9 mouse cellular contexts compared by ENCODE assay signal in the genomic region with DNA sequence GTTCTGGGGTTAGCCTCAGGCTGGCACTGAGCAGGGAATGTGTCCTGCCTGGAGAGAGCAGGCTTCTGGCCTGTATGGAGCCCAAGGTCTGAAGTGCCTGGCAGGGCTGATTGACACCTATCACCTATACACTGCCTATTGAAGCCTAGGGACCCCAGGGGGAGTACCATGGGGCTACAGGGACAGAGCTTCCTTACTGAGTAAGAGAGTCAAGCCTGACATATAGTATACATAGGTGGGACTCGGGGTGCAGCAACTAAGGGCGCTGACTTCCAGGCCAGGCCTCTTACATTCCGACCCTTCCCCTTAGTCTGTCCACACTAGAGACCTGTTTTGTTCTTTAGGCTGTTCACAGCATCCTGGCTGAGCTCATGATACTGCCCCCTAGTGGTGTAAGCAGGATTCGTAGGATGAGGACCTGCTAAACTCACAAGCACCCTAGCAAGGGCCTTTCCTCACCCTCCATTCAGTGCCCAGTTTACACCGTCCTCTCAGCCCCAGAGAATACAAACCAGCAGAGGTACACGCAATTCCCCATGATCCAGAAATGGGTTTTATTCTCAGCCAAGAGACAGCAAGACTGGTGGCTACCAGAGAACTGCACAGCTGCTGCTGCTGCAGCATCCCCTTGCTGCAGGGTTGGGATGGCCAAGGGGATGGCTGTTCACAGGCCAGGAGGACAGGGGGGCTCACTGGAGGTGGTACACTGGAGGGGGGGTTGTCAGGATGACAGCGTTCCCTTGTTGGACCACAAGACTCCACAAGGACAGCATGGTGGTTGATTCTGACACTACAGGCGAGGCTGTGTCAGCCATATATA. TPM values are rescaled to one million over a fixed set of nuclear protein-coding genes. Genes with fewer than 3 reads are reported as not detected.
DNase-seq lines count a peak whose midpoint lies in the region; ATAC-seq and TF ChIP-seq lines count a peak whose summit lies in the region.
"Had no signal": no experiment of that assay in that cellular context is flagged by ENCODE, and none has a peak within 500 bp of the region (broad histone marks: within the 10 kb centered on the region; RNA-seq: fewer than 3 reads in every experiment).

No protein-coding gene starts in this region.

- no peak for TF ChIP-seq EP300 in CH12.LX (IDR thresholded peaks at IDR 0.05; ENCODE audit: low read length)

- H3K36me3 ChIP-seq in hindbrain, embryonic 10.5 days = peaks cover 70% of the 10 kb centered on the region
- peaks cover 64% of the 10 kb centered on the region for H3K36me3 ChIP-seq in hindbrain, embryonic 12.5 days
- H3K36me3 ChIP-seq in CH12.LX (replicated peaks in 1 of 2; ENCODE audit: control insufficient read depth in 1 of 2, insufficient read depth in 1 of 2, low read length in 1 of 2) = peaks cover 48 to 65% of the 10 kb centered on the region in 2 experiments
- H3K36me3 ChIP-seq in embryonic facial prominence, embryonic 13.5 days = peaks cover 77% of the 10 kb centered on the region
- peaks cover 83% of the 10 kb centered on the region for H3K36me3 ChIP-seq in limb, embryonic 10.5 days
- H3K36me3 ChIP-seq in neural tube, embryonic 14.5 days (ENCODE audit: control insufficient read depth, insufficient read depth, low read length) = peaks cover 47% of the 10 kb centered on the region

- no peak overlapping the region for H3K4me2 ChIP-seq in hindbrain, embryonic 12.5 days (replicated peaks)
- no peak overlapping the region for H3K4me2 ChIP-seq in CH12.LX (ENCODE audit: insufficient read depth, low read depth, poor library complexity, severe bottlenecking)
- no peak overlapping the region for H3K4me2 ChIP-seq in embryonic facial prominence, embryonic 13.5 days
- H3K4me2 ChIP-seq in neural tube, embryonic 14.5 days (ENCODE audit: low read depth, low read length) = no peak overlapping the region
- H3K4me2 ChIP-seq: midbrain, embryonic 12.5 days had no signal

- TF ChIP-seq POLR2A in CH12.LX (IDR thresholded peaks at IDR 0.05; ENCODE audit: low read depth, low read length) = no peak

- 55% methylated on average over 8 of the region's 8 CpGs for WGBS in hindbrain, embryonic 10.5 days
- WGBS in hindbrain, embryonic 12.5 days = 55% methylated on average over 8 of the region's 8 CpGs
- WGBS in embryonic facial prominence, embryonic 13.5 days = 47% methylated on average over 8 of the region's 8 CpGs
- 52% methylated on average over 8 of the region's 8 CpGs for WGBS in limb, embryonic 10.5 days
- WGBS in neural tube, embryonic 14.5 days = 51% methylated on average over 8 of the region's 8 CpGs

- H3K79me2 ChIP-seq in CH12.LX (replicated peaks; ENCODE audit: control insufficient read depth, extremely low read depth, insufficient read depth, poor library complexity, severe bottlenecking) = no peaks in the 10 kb centered on the region

- no peak overlapping the region; the same call in 1 of the 2 replicates for H3K27ac ChIP-seq in hindbrain, embryonic 10.5 days
- no peak overlapping the region for H3K27ac ChIP-seq in hindbrain, embryonic 12.5 days
- H3K27ac ChIP-seq in CH12.LX (ENCODE audit: insufficient read depth, low read depth) = no peak overlapping the region
- H3K27ac ChIP-seq in embryonic facial prominence, embryonic 13.5 days = peak overlapping the region; percentile 48; the same call in 1 of the 2 replicates
- peak overlapping the region; percentile 44; the same call in 1 of the 2 replicates for H3K27ac ChIP-seq in limb, embryonic 10.5 days
- no peak overlapping the region for H3K27ac ChIP-seq in neural tube, embryonic 14.5 days (ENCODE audit: low read depth, low read length)
- H3K27ac ChIP-seq: midbrain, embryonic 12.5 days had no signal

- no peak for ATAC-seq in hindbrain, embryonic 12.5 days (ENCODE audit: low FRiP score)
- no peak for ATAC-seq in embryonic facial prominence, embryonic 13.5 days (ENCODE audit: insufficient number of reproducible peaks, insufficient read depth, low FRiP score, low TSS enrichment, low read depth)
- ATAC-seq in neural tube, embryonic 14.5 days (ENCODE audit: low read depth) = peak; percentile 12; the same call in 1 of the 2 replicates

- H3K4me3 ChIP-seq in hindbrain, embryonic 10.5 days = no peak overlapping the region
- no peak overlapping the region for H3K4me3 ChIP-seq in hindbrain, embryonic 12.5 days
- no peak overlapping the region for H3K4me3 ChIP-seq in CH12.LX (replicated peaks in 1 of 3; ENCODE audit: low read depth in 2 of 3, low read length in 2 of 3, poor library complexity in 1 of 3)
- no peak overlapping the region for H3K4me3 ChIP-seq in embryonic facial prominence, embryonic 13.5 days
- H3K4me3 ChIP-seq in limb, embryonic 10.5 days = 0 out of 2 replicates have a peak overlapping the region, but pooled peaks have one; percentile 8
- H3K4me3 ChIP-seq in neural tube, embryonic 14.5 days (ENCODE audit: low read depth, low read length) = no peak overlapping the region
- H3K4me3 ChIP-seq: midbrain, embryonic 12.5 days had no signal

- H3K9me3 ChIP-seq in hindbrain, embryonic 10.5 days = no peaks in the 10 kb centered on the region
- no peaks in the 10 kb centered on the region for H3K9me3 ChIP-seq in hindbrain, embryonic 12.5 days (replicated peaks)
- no peaks in the 10 kb centered on the region for H3K9me3 ChIP-seq in CH12.LX (replicated peaks; ENCODE audit: low read length)
- no peaks in the 10 kb centered on the region for H3K9me3 ChIP-seq in embryonic facial prominence, embryonic 13.5 days
- H3K9me3 ChIP-seq in limb, embryonic 10.5 days (replicated peaks) = no peaks in the 10 kb centered on the region
- H3K9me3 ChIP-seq in neural tube, embryonic 14.5 days (ENCODE audit: control insufficient read depth, low read length) = no peaks in the 10 kb centered on the region
- H3K9me3 ChIP-seq: midbrain, embryonic 12.5 days had no signal

- no peak; the same call in 1 of the 2 replicates for TF ChIP-seq RAD21 in CH12.LX (IDR thresholded peaks at IDR 0.05; ENCODE audit: low read depth, low read length)

- dilution Hi-C loops in CH12.LX (cut with MboI; ENCODE audit: extremely low pct_ligation_motif_present, extremely low pct_unique_long_range_greater_than_20kb, low sequenced_read_pairs) = no loop called here

- peaks cover 49% of the 10 kb centered on the region for H3K4me1 ChIP-seq in hindbrain, embryonic 10.5 days (replicated peaks)
- H3K4me1 ChIP-seq in hindbrain, embryonic 12.5 days = peaks cover 29% of the 10 kb centered on the region
- H3K4me1 ChIP-seq in CH12.LX (ENCODE audit: control insufficient read depth in 1 of 2, insufficient read depth in 2 of 2) = peaks cover 13 to 28% of the 10 kb centered on the region in 2 experiments
- H3K4me1 ChIP-seq in embryonic facial prominence, embryonic 13.5 days = peaks cover 39% of the 10 kb centered on the region
- peaks cover 67% of the 10 kb centered on the region for H3K4me1 ChIP-seq in limb, embryonic 10.5 days
- H3K4me1 ChIP-seq in neural tube, embryonic 14.5 days (ENCODE audit: control insufficient read depth, insufficient read depth, low read length) = peaks cover 12% of the 10 kb centered on the region

- TF ChIP-seq CTCF in CH12.LX (conservative IDR thresholded peaks at IDR 0.05 in 1 of 2, IDR thresholded peaks at IDR 0.05 in 1 of 2; ENCODE audit: low read depth in 2 of 2, low read length in 2 of 2) = peak; percentile 76 to 93

- peaks cover 32% of the 10 kb centered on the region for H3K27me3 ChIP-seq in hindbrain, embryonic 10.5 days (ENCODE audit: insufficient read depth, poor library complexity, severe bottlenecking)
- peaks cover 12% of the 10 kb centered on the region; the same call in 1 of the 2 replicates for H3K27me3 ChIP-seq in hindbrain, embryonic 12.5 days
- peaks cover 1% of the 10 kb centered on the region for H3K27me3 ChIP-seq in CH12.LX (replicated peaks)
- H3K27me3 ChIP-seq in embryonic facial prominence, embryonic 13.5 days = no peaks in the 10 kb centered on the region
- no peaks in the 10 kb centered on the region for H3K27me3 ChIP-seq in limb, embryonic 10.5 days (ENCODE audit: low read depth, poor library complexity, severe bottlenecking)
- peaks cover 5% of the 10 kb centered on the region; the same call in 1 of the 2 replicates for H3K27me3 ChIP-seq in neural tube, embryonic 14.5 days (ENCODE audit: control insufficient read depth, insufficient read depth, low read length)

- in situ Hi-C loops in CH12.LX (cut with MboI; ENCODE audit: low pct_ligation_motif_present, low pct_unique_long_range_greater_than_20kb, low sequenced_read_pairs) = no loop called here

- DNase-seq in hindbrain, embryonic 10.5 days (ENCODE audit: low spot score) = peak; percentile 73
- DNase-seq in CH12.LX (ENCODE audit: extremely low read depth) = peak; percentile 67
- peak; percentile 48 to 65 for DNase-seq in adrenal gland, postnatal 36 days
- peak; percentile 74 for DNase-seq in limb, embryonic 10.5 days (ENCODE audit: low spot score)
- no peak for DNase-seq in ovary, adult 18-20 months (ENCODE audit: low spot score)

- H3K9ac ChIP-seq in hindbrain, embryonic 12.5 days = no peak overlapping the region
- no peak overlapping the region for H3K9ac ChIP-seq in CH12.LX (ENCODE audit: insufficient read depth, low read depth)
- 0 out of 2 replicates have a peak overlapping the region, but pooled peaks have one; percentile 22 for H3K9ac ChIP-seq in embryonic facial prominence, embryonic 13.5 days
- H3K9ac ChIP-seq in neural tube, embryonic 14.5 days (replicated peaks; ENCODE audit: low read depth, low read length) = no peak overlapping the region
- H3K9ac ChIP-seq: midbrain, embryonic 12.5 days had no signal

RNA-seq across cellular contexts. Expression of gene Swi5, which starts 20.3 kb away (rescaled TPM):
- polyA plus RNA-seq in hindbrain, embryonic 10.5 days (2016; fragmentation: Nextera tagmentation; extraction: Ambion mirVana) = 488 and 544 TPM in 2 replicates
- 380 and 382 TPM in 2 replicates for polyA plus RNA-seq in hindbrain, embryonic 12.5 days (2016; fragmentation: Nextera tagmentation; extraction: Ambion mirVana)
- 295 and 327 TPM in 2 replicates for total RNA-seq in CH12.LX (2012; rRNA removed)
- 437 and 491 TPM in 2 replicates for total RNA-seq in CH12.LX (2014; rRNA removed)
- polyA plus RNA-seq in CH12.LX (2012; ENCODE audit: insufficient read length, low read depth) = 344 and 410 TPM in 2 replicates
- total RNA-seq in adrenal gland, postnatal 36 days (2021) = 100 to 1,000 TPM; 289 to 304 TPM
- 497 and 538 TPM in 2 replicates for polyA plus RNA-seq in embryonic facial prominence, embryonic 13.5 days (2015; fragmentation: Nextera tagmentation; extraction: Ambion mirVana)
- polyA plus RNA-seq in limb, embryonic 10.5 days (2016; fragmentation: Nextera tagmentation; extraction: Ambion mirVana) = 440 and 446 TPM in 2 replicates
- 140 and 288 TPM in 2 replicates for polyA plus RNA-seq in neural tube, embryonic 14.5 days (2014; fragmentation: Nextera tagmentation; extraction: Ambion mirVana)

RNA-seq across cellular contexts. Expression of gene Golga2, which starts 21.0 kb away (rescaled TPM):
- 20.2 and 22.6 TPM in 2 replicates for polyA plus RNA-seq in hindbrain, embryonic 10.5 days (2016; fragmentation: Nextera tagmentation; extraction: Ambion mirVana)
- polyA plus RNA-seq in hindbrain, embryonic 12.5 days (2016; fragmentation: Nextera tagmentation; extraction: Ambion mirVana) = 31.5 and 31.6 TPM in 2 replicates
- total RNA-seq in CH12.LX (2012; rRNA removed) = 21.2 and 23.0 TPM in 2 replicates
- total RNA-seq in CH12.LX (2014; rRNA removed) = 15.4 and 17.0 TPM in 2 replicates
- 27.1 and 31.3 TPM in 2 replicates for polyA plus RNA-seq in CH12.LX (2012; ENCODE audit: insufficient read length, low read depth)
- 10 to 100 TPM; 73.0 to 74.2 TPM for total RNA-seq in adrenal gland, postnatal 36 days (2021)
- 25.6 and 31.2 TPM in 2 replicates for polyA plus RNA-seq in embryonic facial prominence, embryonic 13.5 days (2015; fragmentation: Nextera tagmentation; extraction: Ambion mirVana)
- 20.4 and 25.0 TPM in 2 replicates for polyA plus RNA-seq in limb, embryonic 10.5 days (2016; fragmentation: Nextera tagmentation; extraction: Ambion mirVana)
- polyA plus RNA-seq in neural tube, embryonic 14.5 days (2014; fragmentation: Nextera tagmentation; extraction: Ambion mirVana) = 25.4 and 31.7 TPM in 2 replicates

RNA-seq across cellular contexts. Expression of gene Ciz1, which starts 44.0 kb away (rescaled TPM):
- polyA plus RNA-seq in hindbrain, embryonic 10.5 days (2016; fragmentation: Nextera tagmentation; extraction: Ambion mirVana) = 56.3 and 69.4 TPM in 2 replicates
- polyA plus RNA-seq in hindbrain, embryonic 12.5 days (2016; fragmentation: Nextera tagmentation; extraction: Ambion mirVana) = 59.1 and 66.3 TPM in 2 replicates
- total RNA-seq in CH12.LX (2012; rRNA removed) (14.1 and 20.4 TPM in 2 replicates), CH12.LX (2014; rRNA removed) (8.1 and 8.2 TPM in 2 replicates)
- 47.0 and 47.3 TPM in 2 replicates for polyA plus RNA-seq in CH12.LX (2012; ENCODE audit: insufficient read length, low read depth)
- total RNA-seq in adrenal gland, postnatal 36 days (2021) = 10 to 100 TPM; 59.8 to 66.2 TPM
- 48.6 and 54.2 TPM in 2 replicates for polyA plus RNA-seq in embryonic facial prominence, embryonic 13.5 days (2015; fragmentation: Nextera tagmentation; extraction: Ambion mirVana)
- 61.3 and 74.8 TPM in 2 replicates for polyA plus RNA-seq in limb, embryonic 10.5 days (2016; fragmentation: Nextera tagmentation; extraction: Ambion mirVana)
- polyA plus RNA-seq in neural tube, embryonic 14.5 days (2014; fragmentation: Nextera tagmentation; extraction: Ambion mirVana) = 47.7 and 48.3 TPM in 2 replicates

RNA-seq across cellular contexts. Expression of gene Dnm1, which starts 45.0 kb away (rescaled TPM):
- 12.3 and 17.0 TPM in 2 replicates for polyA plus RNA-seq in hindbrain, embryonic 10.5 days (2016; fragmentation: Nextera tagmentation; extraction: Ambion mirVana)
- 44.4 and 47.5 TPM in 2 replicates for polyA plus RNA-seq in hindbrain, embryonic 12.5 days (2016; fragmentation: Nextera tagmentation; extraction: Ambion mirVana)
- 0.13 and 0.25 TPM in 2 replicates for total RNA-seq in CH12.LX (2012; rRNA removed)
- not detected in 2 replicates for total RNA-seq in CH12.LX (2014; rRNA removed)
- 0.20 TPM in 1 of 2 replicates, not detected in the other for polyA plus RNA-seq in CH12.LX (2012; ENCODE audit: insufficient read length, low read depth)
- total RNA-seq in adrenal gland, postnatal 36 days (2021) = 10 to 100 TPM; 14.8 to 20.3 TPM
- 31.9 and 32.4 TPM in 2 replicates for polyA plus RNA-seq in embryonic facial prominence, embryonic 13.5 days (2015; fragmentation: Nextera tagmentation; extraction: Ambion mirVana)
- polyA plus RNA-seq in limb, embryonic 10.5 days (2016; fragmentation: Nextera tagmentation; extraction: Ambion mirVana) = 27.1 and 33.6 TPM in 2 replicates
- polyA plus RNA-seq in neural tube, embryonic 14.5 days (2014; fragmentation: Nextera tagmentation; extraction: Ambion mirVana) = 102 and 146 TPM in 2 replicates

RNA-seq across cellular contexts. Expression of gene Uck1, which starts 48.2 kb away (rescaled TPM):
- 77.2 and 83.0 TPM in 2 replicates for polyA plus RNA-seq in hindbrain, embryonic 10.5 days (2016; fragmentation: Nextera tagmentation; extraction: Ambion mirVana)
- 61.8 and 67.3 TPM in 2 replicates for polyA plus RNA-seq in hindbrain, embryonic 12.5 days (2016; fragmentation: Nextera tagmentation; extraction: Ambion mirVana)
- total RNA-seq in CH12.LX (2012; rRNA removed) (45.0 and 47.2 TPM in 2 replicates), CH12.LX (2014; rRNA removed) (35.7 and 39.8 TPM in 2 replicates)
- 33.6 and 33.7 TPM in 2 replicates for polyA plus RNA-seq in CH12.LX (2012; ENCODE audit: insufficient read length, low read depth)
- 100 to 1,000 TPM; 118 to 120 TPM for total RNA-seq in adrenal gland, postnatal 36 days (2021)
- polyA plus RNA-seq in embryonic facial prominence, embryonic 13.5 days (2015; fragmentation: Nextera tagmentation; extraction: Ambion mirVana) = 68.9 and 69.4 TPM in 2 replicates
- 69.6 and 74.0 TPM in 2 replicates for polyA plus RNA-seq in limb, embryonic 10.5 days (2016; fragmentation: Nextera tagmentation; extraction: Ambion mirVana)
- polyA plus RNA-seq in neural tube, embryonic 14.5 days (2014; fragmentation: Nextera tagmentation; extraction: Ambion mirVana) = 79.3 and 91.7 TPM in 2 replicates

Comparison
In these comparisons a context has a peak if more than half of its experiments do, and no peak if none do; other contexts are left out.
1. H3K27ac ChIP-seq: peak in embryonic facial prominence, embryonic 13.5 days (single experiment) and limb, embryonic 10.5 days (single experiment); none in hindbrain, embryonic 10.5 days (single experiment), hindbrain, embryonic 12.5 days (single experiment), CH12.LX (single experiment) and neural tube, embryonic 14.5 days (single experiment).